Mouse (Mus musculus): ENCODE data around the gene Hopx.

DNA sequence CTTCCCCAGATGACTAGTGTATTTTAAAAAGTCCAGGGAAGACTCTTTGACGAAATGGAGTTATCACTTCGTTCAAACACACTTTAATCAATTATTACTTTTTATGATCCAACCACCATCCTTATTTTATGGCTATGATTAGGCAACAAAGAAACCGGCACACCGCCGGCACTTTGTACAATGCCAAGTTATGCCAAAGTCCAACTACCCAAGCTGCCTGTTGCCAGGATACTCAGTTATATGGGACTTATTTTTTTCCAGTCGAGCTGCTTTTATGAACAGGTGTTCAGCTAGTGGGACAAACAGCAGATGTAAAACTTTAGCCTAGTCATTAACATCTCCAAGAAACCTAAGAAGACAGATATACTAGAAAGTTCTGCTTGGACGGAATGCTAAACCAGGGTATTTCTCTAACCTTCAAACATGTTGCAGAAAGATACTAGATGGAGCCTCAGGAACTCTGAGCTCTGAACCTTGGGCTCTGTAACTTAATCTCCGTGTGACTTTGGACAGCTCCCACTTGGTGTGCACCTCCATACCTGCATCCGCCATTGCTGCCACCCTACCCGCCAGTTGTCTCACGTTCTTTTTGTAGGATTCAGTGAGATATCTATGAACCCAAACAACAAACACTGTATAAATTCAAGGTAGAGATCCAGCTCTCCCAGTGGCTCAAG, 7.6 kb downstream of the Hopx start:
- TF ChIP-seq CTCF (IDR thresholded peaks at IDR 0.05; ENCODE audit: extremely low read depth, insufficient read depth, insufficient read length, insufficient replicate concordance) (no peak), POLR2A (IDR thresholded peaks at IDR 0.05; ENCODE audit: low read depth, low read length) (no peak)

All from spleen, adult 2 months (tissue).